Mouse (Mus musculus) heart, embryonic 12.5 days (tissue): ENCODE data around the gene Eif4a2. TPM values are rescaled to one million over a fixed set of nuclear protein-coding genes. Genes with fewer than 3 reads are reported as not detected.

Experiments used
- ATAC-seq: fragments of 200-750 bp; cut with Nextera tagmentation; 2 replicates; pipeline ENCODE4 v1.8.0; 2017; ENCODE audit warnings: moderate TSS enrichment, moderate library complexity; ENCODE audit not compliant: insufficient number of reproducible peaks, low FRiP score
- H3K27ac ChIP-seq: fragments of 300-500 bp; sonication (generic); 2 replicates; pipeline ENCODE4 v1.5.1; 2016; ENCODE audit warnings: mild to moderate bottlenecking, moderate library complexity; ENCODE audit not compliant: poor library complexity, severe bottlenecking
- H3K27me3 ChIP-seq: fragments of 300-500 bp; sonication (generic); replicated peaks from 2 replicates; pipeline ENCODE4 v1.6.1; 2016; ENCODE audit warnings: mild to moderate bottlenecking, moderate library complexity
- H3K36me3 ChIP-seq: fragments of 300-500 bp; sonication (generic); 2 replicates; pipeline ENCODE4 v1.6.1; 2016; ENCODE audit warnings: mild to moderate bottlenecking, moderate library complexity
- H3K4me1 ChIP-seq: fragments of 300-500 bp; sonication (generic); replicated peaks from 2 replicates; pipeline ENCODE4 v1.6.1; 2016; ENCODE audit warnings: mild to moderate bottlenecking
- H3K4me2 ChIP-seq: fragments of 300-500 bp; sonication (generic); 2 replicates; pipeline ENCODE4 v1.6.1; 2016; ENCODE audit warnings: mild to moderate bottlenecking, moderate library complexity
- H3K4me3 ChIP-seq: fragments of 300-500 bp; sonication (generic); 2 replicates; pipeline ENCODE4 v1.5.1; 2016; ENCODE audit warnings: mild to moderate bottlenecking
- H3K9ac ChIP-seq: fragments of 300-500 bp; sonication (generic); 2 replicates; pipeline ENCODE4 v1.6.1; 2016; ENCODE audit warnings: mild to moderate bottlenecking, moderate library complexity
- H3K9me3 ChIP-seq: fragments of 300-500 bp; sonication (generic); replicated peaks from 2 replicates; pipeline ENCODE4 v1.6.1; 2016; ENCODE audit warnings: mild to moderate bottlenecking, moderate library complexity
- WGBS: fragments of 180-500 bp; shearing (Covaris S2); methylation state at CpG from one replicate; pipeline ENCODE4 v1.1.7; 2016; 5-methylcytosine and 5-hydroxymethylcytosine counted together
- polyA plus RNA-seq: library from polyadenylated mRNA; unstranded; fragments of >200 nt; fragmentation: Nextera tagmentation; extraction: Ambion mirVana; gene quantifications from 2 replicates; pipeline ENCODE4 v1.2.1, GENCODE M21; 2016

Gene Eif4a2
- polyA plus RNA-seq, 1 experiment from 2014 or later: 195 TPM

DNA sequence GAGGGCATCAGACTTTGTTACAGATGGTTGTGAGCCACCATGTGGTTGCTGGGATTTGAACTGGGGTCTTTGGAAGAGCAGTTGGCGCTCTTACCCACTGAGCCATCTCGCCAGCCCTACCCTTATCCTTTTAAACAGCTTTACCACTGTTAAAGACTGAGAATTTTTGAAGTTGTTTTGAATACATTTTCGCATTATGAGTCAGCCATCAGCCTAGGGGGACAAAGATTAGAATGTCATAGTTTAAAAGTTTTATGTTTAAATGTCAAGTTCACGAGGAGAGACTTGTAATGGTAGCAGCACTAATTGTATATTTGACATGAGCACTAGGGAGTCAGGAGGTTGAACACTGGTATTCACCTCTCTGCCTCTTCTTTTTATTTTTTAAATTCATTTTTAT is 15.9 kb downstream of the Eif4a2 start:
- no peak for ATAC-seq
- Histone ChIP-seq H3K9me3 (no peaks in the 10 kb centered on the region), H3K4me2 (no peak overlapping the region), H3K4me3 (no peak overlapping the region), H3K27me3 (no peaks in the 10 kb centered on the region), H3K27ac (no peak overlapping the region), H3K4me1 (peaks cover 5% of the 10 kb centered on the region; the same call in 1 of the 2 replicates), H3K9ac (no peak overlapping the region), H3K36me3 (peaks cover 43% of the 10 kb centered on the region)
- WGBS: 92% methylated on average over 4 of the region's 4 CpGs

DNA sequence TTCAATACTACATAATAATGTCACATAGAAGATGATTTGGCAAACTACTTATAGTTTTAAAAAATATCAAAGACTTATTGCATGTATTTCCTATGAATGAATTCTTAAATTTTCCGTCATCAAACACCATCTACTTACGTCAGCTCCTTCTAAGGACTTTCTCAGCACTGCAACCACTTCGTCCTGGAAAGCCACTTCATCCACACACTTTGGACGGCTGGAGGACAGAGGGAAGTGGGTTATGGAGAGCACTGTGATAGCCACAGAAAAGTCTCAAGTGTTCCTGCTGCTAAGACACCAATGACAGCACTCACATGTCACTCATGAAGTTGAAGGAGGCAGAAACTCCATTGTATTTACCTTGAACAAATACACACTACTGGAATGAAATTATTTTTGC is 17.2 kb downstream of the Eif4a2 start:
- WGBS: 84% methylated on average over 4 of the region's 4 CpGs
- Histone ChIP-seq H3K9me3 (no peaks in the 10 kb centered on the region), H3K27me3 (no peaks in the 10 kb centered on the region), H3K4me3 (no peak overlapping the region), H3K4me2 (no peak overlapping the region), H3K27ac (no peak overlapping the region), H3K9ac (no peak overlapping the region), H3K4me1 (peaks cover 14% of the 10 kb centered on the region), H3K36me3 (peaks cover 42% of the 10 kb centered on the region)
- ATAC-seq: no peak

DNA sequence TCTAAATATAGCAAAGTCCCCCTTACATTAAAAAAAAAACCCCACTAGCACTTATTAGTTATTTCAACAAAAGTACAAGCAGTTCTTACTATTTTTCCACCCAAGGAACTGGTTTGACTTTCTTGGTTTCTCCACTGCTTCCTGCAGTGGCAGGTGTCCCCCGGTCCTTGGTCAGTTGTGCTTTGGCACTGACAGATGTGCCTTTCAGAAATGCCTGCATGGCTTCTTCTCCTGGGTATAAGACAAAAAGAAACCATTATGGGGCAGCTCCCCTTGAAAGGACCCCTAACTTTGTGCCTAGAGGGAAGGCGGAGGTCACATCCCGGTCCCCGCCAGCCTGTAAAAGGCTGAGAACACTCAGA is 20.0 kb downstream of the Eif4a2 start:
- Histone ChIP-seq H3K9ac (peak overlapping the region; percentile 81), H3K4me1 (peaks cover 14% of the 10 kb centered on the region), H3K27me3 (no peaks in the 10 kb centered on the region), H3K27ac (peak overlapping the region; percentile 94), H3K36me3 (peaks cover 20% of the 10 kb centered on the region), H3K4me3 (peak overlapping the region; percentile 69), H3K9me3 (no peaks in the 10 kb centered on the region), H3K4me2 (peak overlapping the region; percentile 77)
- peak; percentile 46 for ATAC-seq
- WGBS: 0% methylated on average over 4 of the region's 4 CpGs

DNA sequence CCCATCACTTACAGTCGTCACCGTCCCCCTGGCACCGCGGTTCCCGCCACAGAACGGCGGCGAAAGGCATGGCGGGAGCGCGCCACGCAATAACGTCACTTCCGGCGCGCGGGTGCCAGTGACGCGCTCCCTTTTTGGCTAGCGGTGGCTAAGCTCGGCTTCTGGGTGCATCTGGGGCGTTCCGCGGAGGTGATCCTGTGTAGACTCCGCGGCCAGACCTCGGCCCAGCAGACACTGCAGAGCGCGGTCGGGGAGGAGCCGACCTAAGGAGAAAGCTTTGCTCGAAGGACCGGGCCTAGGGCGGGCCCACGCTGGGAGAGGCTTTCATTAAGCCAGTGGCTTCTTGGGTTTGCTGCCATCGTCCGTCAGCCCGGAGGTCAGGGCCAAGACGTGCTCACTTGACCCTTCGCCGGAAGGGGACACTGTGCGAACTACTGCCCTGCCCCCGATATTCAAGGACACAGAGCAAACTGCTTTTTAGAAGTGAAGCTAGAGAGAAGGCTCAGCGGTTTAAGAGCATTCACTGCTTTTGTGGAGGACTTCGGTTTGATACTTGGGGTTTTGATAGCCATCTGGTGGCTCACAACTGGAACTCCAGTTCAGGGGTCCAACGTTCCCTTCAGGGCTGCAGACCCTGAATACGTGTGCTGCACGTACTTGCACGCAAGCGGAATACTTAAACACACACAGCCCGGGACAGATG is 20.6 kb downstream of the Eif4a2 start, which contains the start of gene Rfc4:
TSS of gene Rfc4 (minus strand) at position 65 of the 703 bp plus-strand sequence.
- H3K27ac ChIP-seq: peak within 1 kb of the TSS; percentile 94
- WGBS: under 1% methylated on average over 51 of the region's 51 CpGs
- H3K9ac ChIP-seq: peak within 1 kb of the TSS; percentile 81
- ATAC-seq: peak; percentile 91
- H3K36me3 ChIP-seq: peaks cover 14% of the 10 kb centered on the region
- no peaks in the 10 kb centered on the region for H3K27me3 ChIP-seq
- no peaks in the 10 kb centered on the region for H3K9me3 ChIP-seq
- peaks cover 14% of the 10 kb centered on the region for H3K4me1 ChIP-seq
- peak within 1 kb of the TSS; percentile 69 for H3K4me3 ChIP-seq
- peak within 1 kb of the TSS; percentile 77 for H3K4me2 ChIP-seq

DNA sequence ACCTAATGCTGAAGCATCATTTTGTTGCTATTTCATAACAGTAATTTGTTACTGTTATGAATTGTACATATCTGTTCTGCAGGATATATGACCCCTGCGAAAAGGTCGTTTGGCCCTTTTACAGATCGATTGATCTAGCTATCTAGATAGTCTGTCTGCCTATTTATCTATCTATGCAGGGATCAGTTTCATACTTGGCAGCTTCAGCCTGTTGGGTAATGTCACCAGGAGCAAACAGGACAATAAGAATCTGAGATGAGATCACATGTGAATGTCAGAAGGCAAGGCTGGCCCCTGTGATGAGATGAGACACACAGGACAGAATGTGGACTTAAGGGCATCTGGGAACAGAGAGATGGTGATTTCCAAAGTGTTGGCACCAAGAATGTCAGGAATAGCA is 23.1 kb downstream of the Eif4a2 start:
- Histone ChIP-seq H3K4me1 (peaks cover 14% of the 10 kb centered on the region), H3K4me3 (no peak overlapping the region), H3K27me3 (no peaks in the 10 kb centered on the region), H3K27ac (no peak overlapping the region), H3K36me3 (no peaks in the 10 kb centered on the region), H3K9me3 (no peaks in the 10 kb centered on the region), H3K4me2 (no peak overlapping the region), H3K9ac (no peak overlapping the region)
- 94% methylated on average over 3 of the region's 3 CpGs for WGBS
- ATAC-seq: no peak

DNA sequence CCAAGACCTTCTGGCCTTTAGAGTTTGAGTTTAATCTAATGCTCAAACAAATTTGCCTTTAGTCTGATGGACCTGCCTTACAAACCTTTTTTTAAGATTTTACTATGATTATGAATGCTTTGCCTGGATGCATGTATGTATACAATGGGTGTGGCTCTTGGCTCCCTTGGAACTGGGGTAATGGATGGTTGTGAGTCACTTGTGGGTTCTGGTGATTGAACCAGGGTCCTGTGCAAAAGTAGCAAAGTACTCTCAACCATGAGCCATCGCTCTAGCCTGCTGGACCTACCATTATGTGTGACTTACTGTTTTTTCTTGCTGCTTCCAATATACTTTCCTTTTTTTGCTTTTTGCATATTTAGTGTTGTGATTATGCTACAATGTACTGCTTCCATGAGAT is 25.1 kb downstream of the Eif4a2 start:
- Histone ChIP-seq H3K27ac (no peak overlapping the region), H3K4me2 (no peak overlapping the region), H3K4me3 (no peak overlapping the region), H3K36me3 (no peaks in the 10 kb centered on the region), H3K9ac (no peak overlapping the region), H3K4me1 (peaks cover 9% of the 10 kb centered on the region), H3K9me3 (no peaks in the 10 kb centered on the region), H3K27me3 (no peaks in the 10 kb centered on the region)
- no peak for ATAC-seq
- WGBS: 87% methylated on average over 1 of the region's 1 CpGs

DNA sequence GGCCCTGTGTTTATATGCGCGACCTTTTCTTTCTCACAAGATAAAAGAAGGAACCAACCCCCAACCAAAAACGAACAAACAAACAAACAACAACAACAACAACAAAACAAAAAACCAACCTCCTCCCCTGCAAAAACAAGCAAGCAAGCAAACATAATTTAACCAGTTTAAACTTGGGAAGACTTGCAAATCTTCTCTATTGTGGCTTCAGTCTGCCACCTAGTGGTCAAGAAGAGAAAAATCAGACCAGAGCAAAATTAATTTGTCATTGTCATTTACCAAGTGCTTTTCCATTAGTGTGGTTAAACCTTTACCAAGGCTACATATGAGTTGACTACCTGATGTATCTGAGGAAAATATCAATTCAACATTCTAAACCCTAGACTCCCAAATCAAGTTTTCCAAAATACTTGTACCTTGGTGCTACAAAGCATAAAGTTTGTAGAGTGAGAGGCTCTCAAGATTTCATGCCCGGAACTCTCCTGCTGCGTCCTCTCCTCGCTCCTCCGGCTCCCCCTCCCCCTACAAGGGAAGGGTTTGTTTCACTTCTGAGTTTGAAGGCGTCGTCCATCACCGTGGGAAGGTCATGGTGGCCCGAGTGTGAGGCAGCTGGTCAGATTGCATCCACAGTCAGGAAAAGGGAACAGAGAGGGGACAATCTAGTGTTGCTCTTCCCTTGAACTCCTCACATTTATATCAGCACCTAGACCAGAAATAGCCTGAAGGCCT is 28.3 kb downstream of the Eif4a2 start:
- H3K4me2 ChIP-seq: peak overlapping the region; percentile 21; the same call in 1 of the 2 replicates

DNA sequence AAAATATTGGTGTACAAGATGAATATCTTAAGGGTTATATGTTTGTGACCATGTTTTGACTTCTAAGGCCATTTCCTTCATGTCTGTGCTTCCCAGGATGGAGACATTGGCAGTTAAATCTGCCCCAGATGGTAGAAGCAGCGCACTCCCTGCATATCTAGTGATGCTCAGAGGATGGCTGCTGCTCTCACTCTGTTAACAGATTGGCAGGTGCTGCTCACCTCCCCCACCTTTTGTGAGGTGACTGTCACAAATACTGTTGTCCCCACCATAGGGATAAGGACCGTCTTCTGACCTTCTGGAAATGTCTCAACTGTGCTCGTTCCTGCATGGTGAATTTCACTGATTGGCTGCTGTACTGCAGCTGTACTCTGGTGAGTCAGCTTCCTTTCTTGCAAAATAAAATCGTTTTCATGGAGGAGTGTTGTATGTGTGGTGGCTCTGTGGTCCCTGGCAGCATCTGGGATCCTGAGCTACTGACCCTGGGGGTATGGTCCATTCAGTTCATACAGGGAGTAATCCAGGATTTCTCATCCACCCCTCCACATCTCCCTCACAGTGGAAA is 29.2 kb downstream of the Eif4a2 start:
- Histone ChIP-seq H3K9me3 (no peaks in the 10 kb centered on the region), H3K4me1 (no peaks in the 10 kb centered on the region), H3K36me3 (no peaks in the 10 kb centered on the region), H3K4me2 (no peak overlapping the region), H3K27ac (no peak overlapping the region), H3K9ac (no peak overlapping the region), H3K4me3 (no peak overlapping the region), H3K27me3 (no peaks in the 10 kb centered on the region; the same call in 1 of the 2 replicates)
- no peak for ATAC-seq
- 50% methylated on average over 4 of the region's 4 CpGs for WGBS

More for the DNA sequence above, 28.3 kb downstream of the Eif4a2 start:
- ATAC-seq: no peak
- Histone ChIP-seq H3K27me3 (no peaks in the 10 kb centered on the region; the same call in 1 of the 2 replicates), H3K4me3 (no peak overlapping the region), H3K36me3 (no peaks in the 10 kb centered on the region), H3K9ac (no peak overlapping the region), H3K4me1 (no peaks in the 10 kb centered on the region), H3K9me3 (no peaks in the 10 kb centered on the region), H3K27ac (no peak overlapping the region)
- WGBS: 25% methylated on average over 11 of the region's 11 CpGs

DNA sequence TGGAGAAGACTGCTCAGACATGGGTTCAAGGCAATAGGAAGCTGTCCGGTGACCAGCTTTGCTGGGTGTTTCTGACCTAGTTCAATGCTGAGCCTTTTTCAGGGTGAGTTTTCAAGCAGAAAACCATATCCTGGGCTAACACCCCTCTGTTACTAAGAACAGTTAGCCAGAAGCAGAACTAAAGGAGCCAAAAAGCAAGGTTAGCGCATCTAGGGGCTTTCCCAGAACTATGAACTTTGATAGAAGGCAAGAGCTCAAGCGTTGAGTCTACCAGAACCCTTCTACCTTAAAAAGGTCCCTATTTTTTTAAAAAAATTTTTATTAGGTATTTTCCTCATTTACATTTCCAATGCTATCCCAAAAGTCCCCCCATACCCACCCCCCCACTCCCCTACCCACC is 33.7 kb downstream of the Eif4a2 start:
- WGBS: 92% methylated on average over 3 of the region's 3 CpGs
- Histone ChIP-seq H3K27ac (no peak overlapping the region), H3K4me2 (no peak overlapping the region), H3K9ac (no peak overlapping the region), H3K9me3 (no peaks in the 10 kb centered on the region), H3K36me3 (no peaks in the 10 kb centered on the region), H3K4me1 (peaks cover 5% of the 10 kb centered on the region), H3K4me3 (no peak overlapping the region), H3K27me3 (no peaks in the 10 kb centered on the region; the same call in 1 of the 2 replicates)
- ATAC-seq: no peak

DNA sequence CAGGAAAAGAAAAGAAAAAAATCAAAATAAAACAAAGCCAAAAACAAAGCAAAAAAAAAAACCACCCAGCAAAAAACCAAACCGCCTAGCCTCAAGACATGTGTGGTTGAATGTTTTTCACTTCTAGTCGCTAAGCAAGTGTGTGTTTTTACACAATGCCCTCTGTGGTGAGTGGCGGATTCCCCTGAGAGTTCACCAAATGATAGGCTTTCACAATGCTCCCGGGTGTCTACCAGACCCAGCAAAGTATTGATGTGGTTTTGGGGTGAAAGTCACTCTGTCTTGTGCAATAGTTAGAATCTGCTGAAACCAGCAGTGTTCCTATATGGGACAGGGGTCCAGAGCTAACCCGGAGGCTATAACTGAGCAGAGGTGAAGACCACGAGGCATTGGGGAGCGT is 37.1 kb downstream of the Eif4a2 start:
- Histone ChIP-seq H3K4me2 (no peak overlapping the region), H3K36me3 (no peaks in the 10 kb centered on the region), H3K27me3 (no peaks in the 10 kb centered on the region; the same call in 1 of the 2 replicates), H3K27ac (no peak overlapping the region), H3K4me1 (peaks cover 22% of the 10 kb centered on the region), H3K9me3 (no peaks in the 10 kb centered on the region), H3K9ac (no peak overlapping the region), H3K4me3 (no peak overlapping the region)
- no peak for ATAC-seq
- 82% methylated on average over 7 of the region's 7 CpGs for WGBS

DNA sequence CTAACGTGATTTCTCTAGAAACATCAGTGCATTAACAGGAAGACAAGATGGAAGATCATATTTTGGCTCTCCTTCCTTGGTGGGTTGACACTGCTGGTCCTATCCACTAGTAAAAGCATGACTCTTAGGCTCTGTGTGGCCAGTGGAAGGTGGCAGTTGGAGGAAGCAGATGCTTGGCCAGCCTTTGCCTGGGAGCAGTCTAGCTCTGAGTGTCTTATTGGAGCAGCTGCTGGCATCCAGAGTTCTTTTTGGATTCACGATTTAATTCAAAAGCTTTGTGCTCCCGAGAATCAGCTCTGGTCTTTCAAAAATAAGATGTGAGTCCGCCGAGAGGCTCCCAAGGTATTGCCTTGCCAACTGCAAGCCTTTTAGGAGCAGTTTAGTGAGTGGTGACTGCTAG is 38.0 kb downstream of the Eif4a2 start:
- WGBS: 56% methylated on average over 5 of the region's 5 CpGs

More for the DNA sequence above, 38.0 kb downstream of the Eif4a2 start:
- no peak for ATAC-seq
- Histone ChIP-seq H3K4me2 (no peak overlapping the region), H3K27ac (no peak overlapping the region), H3K4me3 (no peak overlapping the region), H3K27me3 (no peaks in the 10 kb centered on the region; the same call in 1 of the 2 replicates), H3K9ac (no peak overlapping the region), H3K4me1 (peaks cover 22% of the 10 kb centered on the region), H3K36me3 (no peaks in the 10 kb centered on the region), H3K9me3 (no peaks in the 10 kb centered on the region)
